Mouse (Mus musculus): ENCODE data around the gene Trak1. TPM values are rescaled to one million over a fixed set of nuclear protein-coding genes. Genes with fewer than 3 reads are reported as not detected.

Gene Trak1
- polyA plus RNA-seq, 1 experiment from 2014 or later = 4.2 TPM

- H3K27ac ChIP-seq (replicated peaks) = peak within 1 kb of the TSS; percentile 58
- H3K9ac ChIP-seq = peak within 1 kb of the TSS; percentile 47
- H3K4me1 ChIP-seq (replicated peaks) = peaks cover 19% of the 10 kb centered on the region
- under 1% methylated on average over 59 of the region's 59 CpGs for WGBS (ENCODE audit: insufficient replicate concordance)
- no peaks in the 10 kb centered on the region for H3K27me3 ChIP-seq
- H3K9me3 ChIP-seq (replicated peaks) = no peaks in the 10 kb centered on the region
- ATAC-seq (ENCODE audit: insufficient read depth) = peak; percentile 92
- H3K4me3 ChIP-seq (replicated peaks) = peak within 1 kb of the TSS; percentile 77
- no peaks in the 10 kb centered on the region for H3K36me3 ChIP-seq (replicated peaks)
- H3K4me2 ChIP-seq = peak within 1 kb of the TSS; percentile 87
Observed at GRCm38 (mm10) chr9:121277118-121278060, 19.9 kb upstream of the Trak1 start, which contains the start of gene Ulk4. Ulk4 (minus strand) TSS chr9:121277197.

GRCm38 (mm10) chr9:121279216-121279615 lies 18.1 kb upstream of the Trak1 start:
- Histone ChIP-seq H3K36me3 (replicated peaks) (no peaks in the 10 kb centered on the region), H3K9ac (no peak overlapping the region), H3K4me2 (no peak overlapping the region), H3K27me3 (no peaks in the 10 kb centered on the region), H3K4me3 (replicated peaks) (no peak overlapping the region), H3K27ac (replicated peaks) (no peak overlapping the region), H3K4me1 (replicated peaks) (peaks cover 19% of the 10 kb centered on the region), H3K9me3 (replicated peaks) (no peaks in the 10 kb centered on the region; the same call in 1 of the 2 replicates)
- ATAC-seq (ENCODE audit: insufficient read depth) = no peak
- WGBS (ENCODE audit: insufficient replicate concordance) = 86% methylated on average over 5 of the region's 5 CpGs

- Histone ChIP-seq H3K27me3 (no peaks in the 10 kb centered on the region), H3K4me3 (replicated peaks) (no peak overlapping the region), H3K4me1 (replicated peaks) (peaks cover 29% of the 10 kb centered on the region), H3K36me3 (replicated peaks) (no peaks in the 10 kb centered on the region), H3K27ac (replicated peaks) (no peak overlapping the region), H3K9ac (no peak overlapping the region), H3K9me3 (replicated peaks) (no peaks in the 10 kb centered on the region; the same call in 1 of the 2 replicates), H3K4me2 (no peak overlapping the region)
- WGBS (ENCODE audit: insufficient replicate concordance) = 65% methylated on average over 6 of the region's 6 CpGs
- ATAC-seq (ENCODE audit: insufficient read depth) = no peak
Observed at GRCm38 (mm10) chr9:121281891-121282290, 15.4 kb upstream of the Trak1 start.

GRCm38 (mm10) chr9:121283620-121284185 lies 13.6 kb upstream of the Trak1 start:
- Histone ChIP-seq H3K36me3 (replicated peaks) (no peaks in the 10 kb centered on the region), H3K9ac (no peak overlapping the region), H3K4me2 (no peak overlapping the region), H3K4me3 (replicated peaks) (no peak overlapping the region), H3K27me3 (no peaks in the 10 kb centered on the region), H3K27ac (replicated peaks) (no peak overlapping the region), H3K4me1 (replicated peaks) (peaks cover 18% of the 10 kb centered on the region), H3K9me3 (replicated peaks) (no peaks in the 10 kb centered on the region; the same call in 1 of the 2 replicates)
- 87% methylated on average over 6 of the region's 6 CpGs for WGBS (ENCODE audit: insufficient replicate concordance)
- no peak for ATAC-seq (ENCODE audit: insufficient read depth)

GRCm38 (mm10) chr9:121284422-121284821 lies 12.9 kb upstream of the Trak1 start:
- no peak overlapping the region for H3K4me3 ChIP-seq (replicated peaks)
- peak overlapping the region; percentile 82; the same call in 1 of the 2 replicates for H3K4me2 ChIP-seq
- WGBS (ENCODE audit: insufficient replicate concordance) = 62% methylated on average over 3 of the region's 3 CpGs
- no peaks in the 10 kb centered on the region for H3K36me3 ChIP-seq (replicated peaks)
- H3K4me1 ChIP-seq (replicated peaks) = peaks cover 18% of the 10 kb centered on the region
- no peak overlapping the region for H3K9ac ChIP-seq
- ATAC-seq (ENCODE audit: insufficient read depth) = no peak
- H3K27ac ChIP-seq (replicated peaks) = no peak overlapping the region
- no peaks in the 10 kb centered on the region; the same call in 1 of the 2 replicates for H3K9me3 ChIP-seq (replicated peaks)
- H3K27me3 ChIP-seq = no peaks in the 10 kb centered on the region

- H3K27ac ChIP-seq (replicated peaks) = peak overlapping the region; percentile 76
- H3K4me3 ChIP-seq (replicated peaks) = peak overlapping the region; percentile 60
- H3K4me2 ChIP-seq = peak overlapping the region; percentile 82
- WGBS (ENCODE audit: insufficient replicate concordance) = 19% methylated on average over 29 of the region's 29 CpGs
- H3K4me1 ChIP-seq (replicated peaks) = peaks cover 18% of the 10 kb centered on the region
- H3K9me3 ChIP-seq (replicated peaks) = no peaks in the 10 kb centered on the region; the same call in 1 of the 2 replicates
- H3K9ac ChIP-seq = peak overlapping the region; percentile 51
- H3K36me3 ChIP-seq (replicated peaks) = no peaks in the 10 kb centered on the region
- peak; percentile 85 for ATAC-seq (ENCODE audit: insufficient read depth)
- H3K27me3 ChIP-seq = no peaks in the 10 kb centered on the region
Observed at GRCm38 (mm10) chr9:121285341-121286324, 11.7 kb upstream of the Trak1 start.

GRCm38 (mm10) chr9:121286325-121286901 lies 10.9 kb upstream of the Trak1 start:
- no peaks in the 10 kb centered on the region for H3K36me3 ChIP-seq (replicated peaks)
- H3K27ac ChIP-seq (replicated peaks) = peak overlapping the region; percentile 76
- H3K4me2 ChIP-seq = peak overlapping the region; percentile 82
- H3K27me3 ChIP-seq = no peaks in the 10 kb centered on the region
- no peaks in the 10 kb centered on the region; the same call in 1 of the 2 replicates for H3K9me3 ChIP-seq (replicated peaks)
- 43% methylated on average over 3 of the region's 3 CpGs for WGBS (ENCODE audit: insufficient replicate concordance)
- peak overlapping the region; percentile 60 for H3K4me3 ChIP-seq (replicated peaks)
- peak; percentile 74 for ATAC-seq (ENCODE audit: insufficient read depth)
- peak overlapping the region; percentile 31; the same call in 1 of the 2 replicates for H3K9ac ChIP-seq
- H3K4me1 ChIP-seq (replicated peaks) = peaks cover 18% of the 10 kb centered on the region

- Histone ChIP-seq H3K9ac (no peak overlapping the region), H3K27me3 (peaks cover 35% of the 10 kb centered on the region), H3K27ac (replicated peaks) (no peak overlapping the region), H3K4me2 (no peak overlapping the region), H3K4me3 (replicated peaks) (no peak overlapping the region), H3K36me3 (replicated peaks) (no peaks in the 10 kb centered on the region), H3K9me3 (replicated peaks) (no peaks in the 10 kb centered on the region), H3K4me1 (replicated peaks) (peaks cover 8% of the 10 kb centered on the region)
- 55% methylated on average over 2 of the region's 2 CpGs for WGBS (ENCODE audit: insufficient replicate concordance)
- ATAC-seq (ENCODE audit: insufficient read depth) = no peak
Observed at GRCm38 (mm10) chr9:121291275-121291674, 6.0 kb upstream of the Trak1 start.

- WGBS (ENCODE audit: insufficient replicate concordance) = 57% methylated on average over 7 of the region's 7 CpGs
- no peaks in the 10 kb centered on the region for H3K36me3 ChIP-seq (replicated peaks)
- ATAC-seq (ENCODE audit: insufficient read depth) = no peak
Observed at GRCm38 (mm10) chr9:121293187-121293586, 4.1 kb upstream of the Trak1 start.

GRCm38 (mm10) chr9:121295221-121295620 lies 2.1 kb upstream of the Trak1 start:
- Histone ChIP-seq H3K9me3 (replicated peaks) (no peaks in the 10 kb centered on the region), H3K9ac (no peak overlapping the region), H3K4me3 (replicated peaks) (no peak overlapping the region), H3K4me1 (replicated peaks) (peaks cover 34% of the 10 kb centered on the region), H3K27ac (replicated peaks) (no peak overlapping the region), H3K4me2 (no peak overlapping the region), H3K27me3 (peaks cover 56% of the 10 kb centered on the region), H3K36me3 (replicated peaks) (no peaks in the 10 kb centered on the region)
- whole genome bisulfite sequencing (ENCODE audit: insufficient replicate concordance) = 51% methylated on average over 7 of the region's 7 CpGs
- ATAC-seq (ENCODE audit: insufficient read depth) = no peak

More at GRCm38 (mm10) chr9:121293187-121293586, 4.1 kb upstream of the Trak1 start:
- Histone ChIP-seq H3K9ac (no peak overlapping the region), H3K27me3 (peaks cover 52% of the 10 kb centered on the region), H3K4me1 (replicated peaks) (peaks cover 13% of the 10 kb centered on the region), H3K9me3 (replicated peaks) (no peaks in the 10 kb centered on the region), H3K27ac (replicated peaks) (no peak overlapping the region), H3K4me2 (no peak overlapping the region), H3K4me3 (replicated peaks) (no peak overlapping the region)
